Comparison of ENCODE assay signal across 14 mouse cellular contexts in genomic region chr16:21634460-21634859, GRCm38 (mm10).
"Had no signal": no experiment of that assay in that cellular context is flagged by ENCODE, and none has a peak within 500 bp of the region (broad histone marks: within the 10 kb centered on the region; RNA-seq: fewer than 3 reads in every experiment).

No protein-coding gene starts in this region.

- H3K9me3 ChIP-seq: limb, embryonic 10.5 days; neural tube, embryonic 15.5 days had no signal

- H3K4me2 ChIP-seq: neural tube, embryonic 15.5 days had no signal

- DNase-seq: kidney, adult 11 months; kidney, adult 9 months; kidney, postnatal 36 days; lung, adult 18-20 months; midbrain, embryonic 14.5 days; right cerebral cortex, adult 18-20 months; right cerebral cortex, postnatal 25 days; thymus, postnatal 4 days had no signal

- H3K36me3 ChIP-seq: limb, embryonic 10.5 days; neural tube, embryonic 15.5 days had no signal

- H3K27ac ChIP-seq: kidney, postnatal 0 days; limb, embryonic 10.5 days; neural tube, embryonic 15.5 days; stomach, postnatal 0 days had no signal

- H3K27me3 ChIP-seq: megakaryocyte, embryonic 14.5 days; neural tube, embryonic 15.5 days had no signal

- H3K4me1 ChIP-seq: neural tube, embryonic 15.5 days had no signal

- H3K9ac ChIP-seq: neural tube, embryonic 15.5 days had no signal

- H3K4me3 ChIP-seq: limb, embryonic 10.5 days; myocyte; neural tube, embryonic 15.5 days had no signal
